Mouse (Mus musculus): ENCODE results near the gene Emx1. TPM values are rescaled to one million over a fixed set of nuclear protein-coding genes. Genes with fewer than 3 reads are reported as not detected.

The Emx1 gene
- total RNA-seq, 2 experiments from 2014 or later: 0.31 to 4.5 TPM

- DNase-seq (ENCODE audit: low spot score in 2 of 2): no peak
Measured at GRCm38 (mm10) chr6:85188256-85189110, 1.2 kb downstream of the Emx1 start.

GRCm38 (mm10) chr6:85189361-85189760 lies 2.1 kb downstream of the Emx1 start:
- no peak for DNase-seq (ENCODE audit: low spot score in 2 of 2)

DNA sequence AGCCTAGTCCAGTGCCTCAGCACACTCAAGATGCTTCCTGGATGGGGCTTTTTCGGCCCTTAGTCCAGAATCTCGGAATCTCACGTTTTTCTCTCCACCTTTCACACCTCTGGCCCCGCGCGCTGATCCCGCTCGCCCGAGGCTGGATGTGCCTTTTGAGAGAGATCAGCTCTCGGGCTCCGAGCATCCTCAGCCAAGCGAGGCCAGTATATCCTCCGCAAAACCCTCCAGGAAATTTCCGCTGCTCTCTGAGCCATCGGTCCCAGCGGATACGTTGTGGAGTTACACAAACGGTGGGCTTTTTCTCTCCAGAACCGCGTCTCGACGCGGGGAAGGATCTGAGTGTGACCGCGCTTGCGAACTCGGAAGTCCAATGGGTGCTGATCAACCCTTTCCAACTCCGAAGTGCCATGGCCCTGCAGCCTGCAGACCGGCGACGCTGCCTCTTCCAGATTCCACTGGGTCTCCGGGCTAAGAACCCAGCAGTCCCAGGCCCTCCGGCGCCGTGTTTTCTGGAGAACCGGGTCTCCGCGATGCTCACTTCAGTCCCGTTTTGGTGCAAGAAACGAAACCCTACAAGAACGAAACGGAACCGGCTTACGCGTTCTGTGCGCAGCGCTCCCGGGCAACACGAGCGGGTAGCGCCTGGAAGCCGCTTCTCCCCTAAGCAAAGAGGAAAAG lies 2.8 kb downstream of the Emx1 start:
- DNase-seq (ENCODE audit: low spot score in 2 of 2): no peak

- DNase-seq (ENCODE audit: low spot score in 2 of 2): no peak
Measured at GRCm38 (mm10) chr6:85190671-85191070, 3.4 kb downstream of the Emx1 start.

DNA sequence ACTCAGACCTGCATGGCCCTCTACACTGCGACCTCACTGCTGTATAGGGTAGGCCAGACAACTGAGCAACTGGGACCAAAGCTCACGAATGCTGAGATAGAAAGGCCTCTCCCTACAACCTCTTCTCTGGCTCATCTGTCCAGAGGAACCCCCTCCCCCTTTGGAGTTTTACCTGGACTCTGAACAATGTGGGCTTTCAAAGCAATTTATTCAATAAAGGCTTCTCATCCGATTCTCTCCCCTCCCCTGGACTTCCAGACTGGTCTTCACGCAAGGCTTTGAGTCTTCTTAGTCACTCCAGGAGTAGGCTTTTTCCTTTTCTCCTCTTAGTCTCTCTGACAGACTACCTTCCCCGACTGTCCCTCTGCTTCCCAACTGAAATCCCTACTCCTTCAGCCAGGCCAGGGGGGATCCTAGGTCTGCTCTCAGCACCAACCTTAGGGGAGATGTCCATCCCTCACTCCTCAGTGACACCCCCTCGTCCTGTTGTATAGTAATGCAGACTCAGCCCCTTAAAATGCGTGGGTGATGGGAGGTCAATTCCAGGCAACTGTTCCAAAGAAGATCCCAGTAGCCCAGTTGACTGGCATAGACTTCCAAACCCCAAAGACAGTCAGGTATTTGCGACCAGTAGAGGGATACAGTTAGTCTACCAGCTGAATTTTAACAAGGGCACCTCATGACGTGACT lies 4.7 kb downstream of the Emx1 start:
- no peak for DNase-seq (ENCODE audit: low spot score in 2 of 2)

DNA sequence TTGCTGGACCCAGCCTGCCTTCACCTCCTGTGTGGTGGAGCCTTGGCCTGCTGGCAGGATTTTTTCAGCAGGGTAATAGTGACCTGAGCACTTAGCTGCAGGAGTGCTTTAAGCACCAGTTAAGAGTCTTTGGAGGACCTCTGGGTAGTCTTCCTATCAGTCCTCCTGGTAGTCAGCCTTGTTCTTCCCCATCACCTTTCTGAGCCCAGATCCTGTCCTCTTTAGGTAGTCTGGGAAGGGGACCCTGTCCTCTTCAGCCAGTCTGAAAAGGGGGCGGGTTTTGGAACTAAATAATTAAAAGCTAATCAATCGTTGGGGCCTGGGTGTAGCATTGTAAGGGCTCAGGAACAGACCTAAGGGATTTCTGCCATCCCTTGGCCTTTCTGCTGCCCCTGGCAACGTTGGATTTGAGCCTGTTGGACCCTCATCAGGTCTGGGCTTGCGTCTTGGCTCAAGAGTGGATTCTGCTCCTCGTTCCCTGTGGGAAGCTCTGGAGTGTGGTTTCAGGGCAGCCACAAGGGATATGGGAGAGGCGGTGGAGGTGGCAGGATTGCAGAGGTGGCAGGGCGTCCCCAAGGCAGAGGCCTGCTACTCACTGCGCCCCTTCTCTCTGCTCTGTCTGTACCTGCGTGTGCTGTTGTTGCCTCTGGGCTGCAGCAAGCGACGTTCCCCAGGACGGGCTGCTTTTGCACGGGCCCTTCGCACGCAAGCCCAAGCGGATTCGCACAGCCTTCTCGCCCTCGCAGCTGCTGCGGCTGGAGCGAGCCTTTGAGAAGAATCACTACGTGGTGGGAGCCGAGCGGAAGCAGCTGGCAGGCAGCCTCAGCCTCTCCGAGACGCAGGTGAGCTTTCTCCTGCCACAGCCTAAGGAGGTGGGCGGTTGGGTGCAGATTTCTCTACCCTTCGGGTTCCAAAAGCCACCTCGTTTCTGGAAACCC lies 6.4 kb downstream of the Emx1 start:
- DNase-seq (ENCODE audit: low spot score in 2 of 2): no peak

DNA sequence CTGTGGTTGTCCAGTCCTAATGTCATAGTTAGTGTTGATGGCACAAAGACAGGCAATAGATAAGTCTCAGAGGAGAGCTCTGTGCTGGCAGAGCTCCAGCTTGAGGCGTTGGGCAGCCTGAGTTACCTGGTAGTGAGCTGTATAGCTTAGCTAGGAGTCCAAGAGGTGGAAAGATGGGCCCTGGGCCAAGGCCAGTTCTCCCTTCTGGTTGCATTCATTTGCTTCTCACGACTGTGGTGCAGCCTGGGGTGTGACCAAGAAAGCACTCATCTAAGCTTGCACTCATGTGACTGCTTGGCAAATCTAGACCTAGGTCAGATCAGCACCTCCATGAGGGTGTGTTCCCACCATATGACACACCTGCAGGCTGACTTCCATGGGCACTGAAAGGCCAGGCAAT lies 10.7 kb downstream of the Emx1 start:
- no peak for DNase-seq (ENCODE audit: low spot score in 2 of 2)

- no peak for DNase-seq (ENCODE audit: low spot score in 2 of 2)
Measured at GRCm38 (mm10) chr6:85206182-85206938, 19.1 kb downstream of the Emx1 start.

DNA sequence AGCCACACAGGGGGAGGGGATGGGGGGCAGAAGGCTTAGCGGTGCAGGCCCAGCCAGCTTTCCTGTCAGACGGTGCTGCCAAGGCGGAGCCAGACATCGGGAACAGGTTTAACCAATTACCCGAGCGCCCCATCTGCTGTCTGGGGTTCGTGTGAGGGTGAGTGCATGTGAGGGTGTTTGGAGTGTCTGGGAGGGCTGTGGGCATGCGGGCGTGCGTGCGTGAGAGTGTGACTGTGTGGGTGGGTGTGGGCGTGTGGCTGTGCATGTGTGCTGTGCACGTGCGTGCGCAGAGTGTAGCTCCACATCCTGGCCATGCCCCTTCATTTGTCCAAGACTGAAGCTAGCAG lies 19.7 kb downstream of the Emx1 start:
- no peak for DNase-seq (ENCODE audit: low spot score in 2 of 2)

GRCm38 (mm10) chr6:85207345-85207744 lies 20.1 kb downstream of the Emx1 start:
- no peak for DNase-seq (ENCODE audit: low spot score in 2 of 2)

DNA sequence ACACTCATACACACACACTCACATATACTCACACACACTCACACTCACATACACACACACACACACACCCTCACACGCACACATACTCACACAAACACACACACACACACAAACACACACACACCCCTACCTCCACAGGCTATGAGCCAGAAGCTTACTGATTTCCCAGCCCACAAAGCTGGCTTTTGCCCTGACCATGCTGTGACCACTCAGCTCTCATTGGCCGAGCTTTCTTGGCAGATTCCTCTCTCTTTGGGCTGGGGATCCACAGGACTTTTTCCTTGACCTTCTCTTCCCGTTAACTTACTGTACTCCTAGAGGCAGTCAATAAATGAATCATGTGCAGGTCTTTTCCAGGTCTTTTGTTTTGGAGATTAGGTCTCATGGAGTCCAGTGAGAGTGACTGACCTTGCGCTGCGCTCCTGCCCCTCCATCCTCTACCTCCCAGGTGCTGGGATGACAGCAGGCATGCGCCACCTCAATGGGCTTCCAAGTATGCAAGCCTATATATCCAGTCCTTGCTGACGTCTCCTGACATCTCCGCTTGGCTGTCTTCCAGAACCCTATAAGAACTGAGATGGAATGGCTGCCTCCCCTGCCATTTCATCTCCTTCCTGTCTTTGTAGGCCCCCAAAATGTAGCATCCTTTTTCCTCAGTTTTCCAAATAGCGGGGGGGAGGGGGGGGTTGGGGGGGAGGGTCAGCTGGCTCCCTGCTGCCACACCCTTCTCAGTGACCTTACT lies 22.2 kb downstream of the Emx1 start:
- no peak for DNase-seq (ENCODE audit: low spot score in 2 of 2)

GRCm38 (mm10) chr6:85210686-85211085 lies 23.4 kb downstream of the Emx1 start:
- no peak for DNase-seq (ENCODE audit: low spot score in 2 of 2)

- no peak for DNase-seq (ENCODE audit: low spot score in 2 of 2)
Measured at GRCm38 (mm10) chr6:85218251-85218650, 31.0 kb downstream of the Emx1 start.

GRCm38 (mm10) chr6:85218684-85219445 lies 31.6 kb downstream of the Emx1 start:
- no peak for DNase-seq (ENCODE audit: low spot score in 2 of 2)

GRCm38 (mm10) chr6:85219706-85220105 lies 32.5 kb downstream of the Emx1 start:
- no peak for DNase-seq (ENCODE audit: low spot score in 2 of 2)

DNA sequence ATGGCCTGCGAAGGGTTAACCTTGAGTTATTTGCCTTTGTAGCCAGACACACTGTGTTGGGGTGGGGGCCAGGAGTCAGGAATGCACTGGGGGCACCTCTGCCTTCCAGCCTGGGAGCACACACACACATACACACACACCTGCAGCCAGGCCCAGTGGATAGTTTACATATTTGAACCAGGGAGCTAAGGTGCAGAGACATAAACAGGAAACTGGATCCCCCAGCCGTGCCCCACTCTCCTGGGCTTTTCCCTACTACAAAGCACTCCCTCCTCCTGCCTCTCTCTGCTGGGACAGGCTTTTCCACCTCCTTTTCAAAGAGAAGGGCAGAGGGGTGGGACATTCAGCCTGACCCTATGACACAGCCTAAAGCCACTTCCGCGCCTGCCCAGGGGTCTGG lies 33.7 kb downstream of the Emx1 start:
- no peak for DNase-seq (ENCODE audit: low spot score in 2 of 2)

DNA sequence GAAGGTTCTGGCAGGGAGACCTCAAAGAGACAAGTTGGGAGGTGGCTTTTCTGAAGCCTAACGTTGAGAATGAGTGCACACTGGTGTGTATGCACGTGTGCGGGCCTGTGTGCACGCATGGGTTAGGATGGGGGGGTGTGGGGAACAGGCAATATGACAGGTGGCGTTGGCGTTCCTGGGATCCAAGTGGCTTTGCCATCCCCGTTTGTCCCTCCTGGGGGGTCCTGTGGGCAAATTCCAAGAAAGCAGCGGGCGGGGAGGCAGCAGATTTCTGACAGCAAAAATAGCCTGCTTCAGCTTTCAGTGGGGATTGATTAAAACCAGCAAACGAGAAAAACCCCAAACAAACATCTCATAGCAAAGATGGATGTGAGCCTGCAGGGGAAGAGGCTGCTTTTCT lies 35.3 kb downstream of the Emx1 start:
- no peak for DNase-seq (ENCODE audit: low spot score in 2 of 2)

GRCm38 (mm10) chr6:85223498-85224150 lies 36.4 kb downstream of the Emx1 start:
- no peak for DNase-seq (ENCODE audit: low spot score in 2 of 2)
